Mouse (Mus musculus) embryonic facial prominence, embryonic 11.5 days (tissue): ENCODE results near the gene Tspan4. TPM values are rescaled to one million over a fixed set of nuclear protein-coding genes. Genes with fewer than 3 reads are reported as not detected.

ENCODE experiments used
- ATAC-seq: fragments of 200-750 bp; cut with Nextera tagmentation; replicated peaks from 2 replicates; pipeline ENCODE4 v1.8.0; 2017; ENCODE audit warnings: low read depth; ENCODE audit not compliant: insufficient number of reproducible peaks, low FRiP score, low TSS enrichment
- DNase-seq: peaks from one replicate; pipeline ENCODE4 v3.0.0-alpha.2; 2015; ENCODE audit warnings: low spot score
- H3K27ac ChIP-seq: fragments of 300-500 bp; sonication (generic); replicated peaks from 2 replicates; pipeline ENCODE4 v1.5.1; 2014; ENCODE audit warnings: mild to moderate bottlenecking, low read depth, low read length, control low read depth
- H3K27me3 ChIP-seq: fragments of 300-500 bp; sonication (generic); 2 replicates; pipeline ENCODE4 v1.6.1; 2014; ENCODE audit warnings: mild to moderate bottlenecking, low read length, moderate library complexity, mixed read lengths; ENCODE audit not compliant: control insufficient read depth, insufficient read depth
- H3K36me3 ChIP-seq: fragments of 300-500 bp; sonication (generic); replicated peaks from 2 replicates; pipeline ENCODE4 v1.6.1; 2014; ENCODE audit warnings: low read depth, mild to moderate bottlenecking, low read length, moderate library complexity, mixed read lengths; ENCODE audit not compliant: control insufficient read depth, insufficient read depth
- H3K4me1 ChIP-seq: fragments of 300-500 bp; sonication (generic); 2 replicates; pipeline ENCODE4 v1.6.1; 2014; ENCODE audit warnings: low read length, mixed read lengths; ENCODE audit not compliant: control insufficient read depth, insufficient read depth
- H3K4me2 ChIP-seq: fragments of 300-500 bp; sonication (generic); 2 replicates; pipeline ENCODE4 v1.6.1; 2014; ENCODE audit warnings: low read depth, mild to moderate bottlenecking, control low read depth, low read length, moderate library complexity
- H3K4me3 ChIP-seq: fragments of 300-500 bp; sonication (generic); 2 replicates; pipeline ENCODE4 v1.5.1; 2014; ENCODE audit warnings: low read depth, low read length, control low read depth
- H3K9ac ChIP-seq: fragments of 300-500 bp; sonication (generic); replicated peaks from 2 replicates; pipeline ENCODE4 v1.6.1; 2014; ENCODE audit warnings: mild to moderate bottlenecking, control low read depth, low read length
- H3K9me3 ChIP-seq: fragments of 300-500 bp; sonication (generic); replicated peaks from 2 replicates; pipeline ENCODE4 v1.6.1; 2016; ENCODE audit warnings: mild to moderate bottlenecking, low read length, inconsistent platforms, mixed read lengths; ENCODE audit not compliant: control insufficient read depth
- WGBS: fragments of 180-500 bp; shearing (Covaris S2); extraction: QIAGEN DNeasy Blood & Tissue Kit; methylation state at CpG from one replicate; pipeline ENCODE4 v1.1.7; 2014; 5-methylcytosine and 5-hydroxymethylcytosine counted together
- polyA plus RNA-seq: library from polyadenylated mRNA; unstranded; fragments of >200 nt; fragmentation: Nextera tagmentation; extraction: Ambion mirVana; gene quantifications from 2 replicates; pipeline ENCODE4 v1.2.1, GENCODE M21; 2014

The Tspan4 gene
- polyA plus RNA-seq, 1 experiment from 2014 or later = 27.3 TPM

DNA sequence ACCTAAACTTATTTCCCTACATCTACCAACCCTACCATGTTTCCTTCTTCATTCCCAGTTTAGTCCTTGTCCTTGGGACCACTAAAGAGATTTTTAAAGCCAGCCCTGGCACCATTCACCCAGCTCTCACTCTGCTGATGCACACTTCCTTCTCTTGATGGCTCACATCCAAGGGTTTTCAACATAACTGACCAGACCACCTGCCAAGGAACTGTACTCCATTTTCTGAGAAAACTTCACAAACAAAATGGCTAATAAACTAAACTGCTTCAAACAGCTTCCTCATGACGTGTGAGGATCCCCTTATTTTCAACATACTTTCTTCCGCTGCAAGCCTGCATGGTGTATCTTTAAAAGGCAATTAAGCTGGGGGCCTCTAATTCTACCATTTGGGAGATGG, 21.4 kb upstream of the Tspan4 start:
- ATAC-seq (no peak), DNase-seq (no peak)
- Histone ChIP-seq H3K36me3 (0 out of 2 replicates have a peak, but pooled peaks cover 3% of the 10 kb centered on the region), H3K9me3 (no peaks in the 10 kb centered on the region), H3K27me3 (no peaks in the 10 kb centered on the region), H3K27ac (no peak overlapping the region), H3K4me2 (no peak overlapping the region), H3K4me1 (peaks cover 4% of the 10 kb centered on the region; the same call in 1 of the 2 replicates), H3K4me3 (no peak overlapping the region), H3K9ac (no peak overlapping the region)
- 82% methylated on average over 2 of the region's 2 CpGs for WGBS

DNA sequence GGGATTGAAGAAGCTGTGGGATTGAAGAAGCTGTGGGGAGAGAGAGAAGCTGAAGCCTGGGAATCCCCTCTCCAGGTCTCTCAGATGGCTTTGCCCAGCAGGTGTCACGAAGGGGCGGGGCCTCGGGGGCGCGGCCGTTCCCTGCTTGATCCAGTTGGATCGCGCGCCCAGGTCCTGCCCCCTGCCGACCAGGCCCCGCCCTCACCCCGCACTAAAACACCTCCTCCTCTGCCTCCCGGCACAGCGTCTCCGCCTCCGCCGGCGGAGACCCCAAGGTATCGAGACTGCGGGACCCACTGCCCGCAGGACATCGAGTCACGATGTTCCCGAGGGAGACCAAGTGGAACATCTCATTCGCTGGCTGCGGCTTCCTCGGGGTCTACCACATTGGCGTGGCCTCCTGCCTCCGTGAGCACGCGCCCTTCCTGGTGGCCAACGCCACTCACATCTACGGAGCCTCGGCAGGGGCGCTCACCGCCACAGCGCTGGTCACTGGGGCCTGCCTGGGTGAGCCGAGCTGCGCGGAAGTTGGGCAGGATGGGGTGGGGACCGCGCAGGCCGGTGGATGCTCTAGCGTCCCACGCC, 20.0 kb upstream of the Tspan4 start, which contains the start of gene Pnpla2:
Gene Pnpla2 (plus strand): TSS at position 232 of the 585 bp plus-strand sequence.
- peak within 1 kb of the TSS; percentile 47 for H3K9ac ChIP-seq
- peak; percentile 92 for DNase-seq
- ATAC-seq = peak; percentile 78
- H3K4me2 ChIP-seq = peak within 1 kb of the TSS; percentile 92
- H3K36me3 ChIP-seq = 0 out of 2 replicates have a peak, but pooled peaks cover 3% of the 10 kb centered on the region
- no peaks in the 10 kb centered on the region for H3K9me3 ChIP-seq
- H3K4me1 ChIP-seq = peaks cover 4% of the 10 kb centered on the region; the same call in 1 of the 2 replicates
- peak within 1 kb of the TSS; percentile 9; the same call in 1 of the 2 replicates for H3K27ac ChIP-seq
- peak within 1 kb of the TSS; percentile 43 for H3K4me3 ChIP-seq
- under 1% methylated on average over 44 of the region's 45 CpGs for WGBS
- no peaks in the 10 kb centered on the region for H3K27me3 ChIP-seq

DNA sequence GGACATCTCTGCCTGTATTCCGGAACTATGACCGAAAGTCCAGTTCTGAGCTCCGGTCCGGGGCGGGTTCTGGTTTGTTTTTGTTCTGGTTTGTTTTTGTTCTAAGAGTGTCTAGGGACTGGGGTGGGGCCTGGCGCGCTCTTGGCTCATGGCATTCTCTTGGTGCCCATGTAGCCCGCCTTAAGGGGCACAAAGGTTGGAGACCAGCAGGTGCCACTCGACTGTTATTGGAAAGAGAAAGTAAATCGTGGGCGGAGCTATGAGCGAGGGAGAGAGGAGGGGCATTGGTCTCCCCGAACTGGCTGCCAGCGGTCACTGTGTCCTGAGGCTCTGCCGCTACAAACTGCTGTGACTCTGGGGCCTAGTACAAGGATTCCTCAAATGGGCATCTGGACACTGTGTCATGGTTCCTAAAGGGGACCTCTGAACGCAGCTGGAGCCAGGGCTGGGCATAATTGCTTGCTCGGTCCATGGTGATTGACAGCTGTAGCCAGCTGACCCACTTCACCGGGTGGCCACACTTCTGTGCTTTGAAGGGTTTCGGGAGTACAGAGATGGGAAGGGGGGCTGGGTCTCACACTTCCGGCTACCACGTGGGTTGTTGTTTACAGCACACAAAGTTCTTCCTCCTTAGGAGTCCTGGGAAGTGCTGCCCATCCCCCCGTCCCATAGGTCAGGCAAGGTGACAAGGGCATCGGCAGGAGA, 19.3 kb upstream of the Tspan4 start:
- Histone ChIP-seq H3K27me3 (peaks cover 4% of the 10 kb centered on the region), H3K9me3 (no peaks in the 10 kb centered on the region), H3K36me3 (0 out of 2 replicates have a peak, but pooled peaks cover 3% of the 10 kb centered on the region), H3K27ac (peak overlapping the region; percentile 9; the same call in 1 of the 2 replicates), H3K4me1 (peaks cover 4% of the 10 kb centered on the region; the same call in 1 of the 2 replicates), H3K4me2 (peak overlapping the region; percentile 92), H3K4me3 (peak overlapping the region; percentile 43), H3K9ac (peak overlapping the region; percentile 47)
- WGBS = under 1% methylated on average over 23 of the region's 23 CpGs
- DNase-seq (peak; percentile 61), ATAC-seq (0 out of 2 replicates have a peak, but pooled peaks have one; percentile 7)

DNA sequence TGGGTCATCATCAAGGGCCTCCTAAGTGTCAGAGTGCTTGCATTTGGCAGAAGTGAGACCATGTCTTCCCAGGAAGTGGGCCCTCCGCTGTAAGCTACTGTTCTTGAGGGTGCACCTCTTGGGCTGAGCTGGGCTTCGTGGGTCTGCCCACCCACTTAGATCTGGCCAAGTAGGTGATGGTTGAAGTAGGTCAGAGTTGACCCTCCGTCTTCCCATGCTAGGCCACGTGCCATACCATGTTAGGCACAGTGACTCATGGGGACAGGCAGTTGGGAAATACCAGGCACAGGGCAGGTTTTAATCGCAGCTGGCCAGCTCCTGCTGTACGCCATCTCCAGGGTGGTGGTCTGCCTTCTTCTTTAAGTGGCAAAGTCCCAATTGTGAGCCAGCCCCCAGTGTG, 18.3 kb upstream of the Tspan4 start:
- no peak overlapping the region for H3K4me2 ChIP-seq
- no peak overlapping the region for H3K9ac ChIP-seq
- H3K27ac ChIP-seq = no peak overlapping the region
- no peak overlapping the region for H3K4me3 ChIP-seq
- peaks cover 11% of the 10 kb centered on the region for H3K27me3 ChIP-seq
- ATAC-seq (no peak), DNase-seq (no peak)
- no peaks in the 10 kb centered on the region for H3K9me3 ChIP-seq
- H3K36me3 ChIP-seq = 0 out of 2 replicates have a peak, but pooled peaks cover 3% of the 10 kb centered on the region
- peaks cover 5% of the 10 kb centered on the region; the same call in 1 of the 2 replicates for H3K4me1 ChIP-seq
- 92% methylated on average over 6 of the region's 6 CpGs for WGBS

DNA sequence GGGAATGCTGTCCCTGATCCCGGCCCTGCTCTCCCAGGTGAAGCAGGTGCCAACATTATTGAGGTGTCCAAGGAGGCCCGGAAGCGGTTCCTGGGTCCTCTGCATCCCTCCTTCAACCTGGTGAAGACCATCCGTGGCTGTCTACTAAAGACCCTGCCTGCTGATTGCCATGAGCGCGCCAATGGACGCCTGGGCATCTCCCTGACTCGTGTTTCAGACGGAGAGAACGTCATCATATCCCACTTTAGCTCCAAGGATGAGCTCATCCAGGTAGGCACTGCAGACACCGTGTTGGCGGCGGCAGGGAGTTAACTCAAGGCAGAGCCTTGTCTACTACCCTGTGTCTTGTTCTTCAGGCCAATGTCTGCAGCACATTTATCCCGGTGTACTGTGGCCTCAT, 17.8 kb upstream of the Tspan4 start:
- H3K36me3 ChIP-seq = no peaks in the 10 kb centered on the region
- no peak overlapping the region for H3K27ac ChIP-seq
- peaks cover 16% of the 10 kb centered on the region for H3K27me3 ChIP-seq
- no peak overlapping the region for H3K4me2 ChIP-seq
- no peaks in the 10 kb centered on the region for H3K9me3 ChIP-seq
- WGBS = 92% methylated on average over 14 of the region's 14 CpGs
- DNase-seq = no peak
- H3K9ac ChIP-seq = no peak overlapping the region
- H3K4me3 ChIP-seq = no peak overlapping the region
- no peak for ATAC-seq
- peaks cover 9% of the 10 kb centered on the region; the same call in 1 of the 2 replicates for H3K4me1 ChIP-seq

DNA sequence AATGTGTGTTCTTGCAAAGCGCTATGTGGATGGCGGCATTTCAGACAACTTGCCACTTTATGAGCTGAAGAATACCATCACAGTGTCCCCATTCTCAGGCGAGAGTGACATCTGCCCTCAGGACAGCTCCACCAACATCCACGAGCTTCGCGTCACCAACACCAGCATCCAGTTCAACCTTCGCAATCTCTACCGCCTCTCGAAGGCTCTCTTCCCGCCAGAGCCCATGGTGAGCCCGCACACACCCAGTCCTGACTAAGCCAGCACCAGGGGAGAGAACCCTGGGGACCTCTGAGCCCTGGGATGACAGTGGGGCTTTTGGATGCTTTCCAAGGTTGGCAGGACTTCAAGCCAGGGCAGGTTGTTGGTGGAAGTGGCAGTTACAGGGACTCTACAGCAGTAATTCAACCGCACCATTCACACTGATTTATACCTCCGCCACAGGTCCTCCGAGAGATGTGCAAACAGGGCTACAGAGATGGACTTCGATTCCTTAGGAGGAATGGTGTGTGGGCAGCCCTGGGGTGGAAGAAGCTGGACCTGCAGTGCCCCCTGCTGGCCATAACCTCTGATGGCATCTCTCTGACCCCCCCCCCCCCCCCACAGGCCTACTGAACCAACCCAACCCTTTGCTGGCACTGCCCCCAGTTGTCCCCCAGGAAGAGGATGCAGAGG, 16.9 kb upstream of the Tspan4 start:
- Histone ChIP-seq H3K4me2 (no peak overlapping the region), H3K4me1 (peaks cover 11% of the 10 kb centered on the region; the same call in 1 of the 2 replicates), H3K27me3 (peaks cover 23% of the 10 kb centered on the region), H3K27ac (no peak overlapping the region), H3K9me3 (no peaks in the 10 kb centered on the region), H3K9ac (no peak overlapping the region), H3K36me3 (no peaks in the 10 kb centered on the region), H3K4me3 (no peak overlapping the region)
- no peak for ATAC-seq
- 75% methylated on average over 15 of the region's 15 CpGs for WGBS
- no peak for DNase-seq

DNA sequence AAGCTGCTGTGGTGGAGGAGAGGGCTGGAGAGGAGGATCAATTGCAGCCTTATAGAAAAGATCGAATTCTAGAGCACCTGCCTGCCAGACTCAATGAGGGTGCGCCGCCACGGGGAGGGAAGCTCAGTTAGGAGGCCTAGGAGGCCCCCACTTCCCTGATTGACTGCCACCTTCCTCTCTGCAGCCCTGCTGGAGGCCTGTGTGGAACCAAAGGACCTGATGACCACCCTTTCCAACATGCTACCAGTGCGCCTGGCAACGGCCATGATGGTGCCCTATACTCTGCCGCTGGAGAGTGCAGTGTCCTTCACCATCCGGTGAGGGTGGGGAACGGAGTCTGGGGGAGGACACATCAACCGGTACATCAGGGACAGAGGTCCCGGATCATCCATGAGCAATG, 16.4 kb upstream of the Tspan4 start:
- Histone ChIP-seq H3K27me3 (peaks cover 28% of the 10 kb centered on the region), H3K4me1 (peaks cover 12% of the 10 kb centered on the region), H3K9ac (no peak overlapping the region), H3K4me2 (no peak overlapping the region), H3K36me3 (no peaks in the 10 kb centered on the region), H3K27ac (no peak overlapping the region), H3K9me3 (no peaks in the 10 kb centered on the region), H3K4me3 (no peak overlapping the region)
- DNase-seq = no peak
- 88% methylated on average over 11 of the region's 11 CpGs for WGBS
- ATAC-seq = no peak
